Mouse (Mus musculus): Measurements from ENCODE around the gene Mrps18c.

DNA sequence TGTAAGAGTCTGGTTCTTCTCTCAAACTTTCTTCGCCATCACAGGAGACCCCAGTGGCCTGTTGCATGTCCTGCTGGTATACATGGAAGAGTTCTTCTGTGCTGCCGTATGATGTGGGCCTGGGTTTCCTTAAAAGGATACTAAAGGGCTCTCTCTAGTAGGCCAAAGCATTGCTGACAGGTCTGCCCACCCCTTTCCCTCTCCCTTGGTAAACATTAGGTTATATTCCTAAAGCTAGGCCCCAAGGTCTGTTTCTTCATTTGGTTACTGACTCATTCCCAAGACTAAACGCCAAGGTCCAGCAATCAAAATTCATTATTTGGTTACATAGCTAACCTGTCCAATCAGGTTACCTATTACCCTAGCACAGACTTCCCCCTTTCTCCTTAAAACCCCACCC is 34.3 kb downstream of the Mrps18c start:
- TF ChIP-seq EP300 (IDR thresholded peaks at IDR 0.05; ENCODE audit: low read depth), result no peak
- TF ChIP-seq CTCF (IDR thresholded peaks at IDR 0.05; ENCODE audit: low read depth), result no peak
